Mouse (Mus musculus): ENCODE measurements around the gene Slc4a8.

Slc4a8 gene

DNA sequence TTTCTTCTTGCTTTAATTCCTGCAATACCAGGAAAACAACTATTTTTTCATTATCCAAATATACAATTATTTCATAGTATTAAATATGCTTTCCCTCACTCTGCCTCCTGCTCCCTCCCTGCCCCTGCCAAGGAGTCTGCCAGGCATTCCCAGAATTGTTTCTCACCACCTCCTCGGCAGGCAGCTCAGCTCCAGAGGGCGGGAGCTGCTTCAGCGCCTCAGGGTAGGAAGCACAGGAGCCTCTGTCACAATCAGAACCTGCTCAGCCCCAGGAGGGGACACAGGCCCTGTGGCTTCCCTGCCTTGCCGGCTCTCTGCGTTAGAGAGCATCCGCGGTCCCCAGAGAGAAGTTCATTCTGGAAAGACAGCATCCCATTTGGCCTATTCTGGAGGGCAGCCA lies 71.2 kb downstream of the Slc4a8 start:
- DNase-seq, result peak in 1 of 2 experiments; percentile 22

DNA sequence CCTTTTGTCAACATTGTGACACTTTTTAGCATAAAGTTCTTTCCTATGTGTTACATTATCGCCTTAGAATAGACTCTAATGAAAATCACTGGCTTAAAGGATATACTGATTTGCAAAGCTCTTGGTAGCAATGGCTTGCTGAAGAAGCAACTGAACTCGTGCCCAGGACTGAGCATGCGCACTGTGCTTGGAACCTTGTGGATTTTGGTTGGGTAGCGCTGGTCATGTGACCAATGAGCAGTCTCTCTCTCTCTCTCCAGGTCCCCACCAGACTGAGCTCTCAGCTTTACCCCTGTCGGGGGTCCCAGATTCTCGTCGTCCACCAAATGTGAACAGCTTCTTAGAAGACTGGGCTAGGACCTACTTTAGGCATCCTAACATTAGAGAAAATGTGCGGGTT lies 75.2 kb downstream of the Slc4a8 start:
- DNase-seq, result no peak

DNA sequence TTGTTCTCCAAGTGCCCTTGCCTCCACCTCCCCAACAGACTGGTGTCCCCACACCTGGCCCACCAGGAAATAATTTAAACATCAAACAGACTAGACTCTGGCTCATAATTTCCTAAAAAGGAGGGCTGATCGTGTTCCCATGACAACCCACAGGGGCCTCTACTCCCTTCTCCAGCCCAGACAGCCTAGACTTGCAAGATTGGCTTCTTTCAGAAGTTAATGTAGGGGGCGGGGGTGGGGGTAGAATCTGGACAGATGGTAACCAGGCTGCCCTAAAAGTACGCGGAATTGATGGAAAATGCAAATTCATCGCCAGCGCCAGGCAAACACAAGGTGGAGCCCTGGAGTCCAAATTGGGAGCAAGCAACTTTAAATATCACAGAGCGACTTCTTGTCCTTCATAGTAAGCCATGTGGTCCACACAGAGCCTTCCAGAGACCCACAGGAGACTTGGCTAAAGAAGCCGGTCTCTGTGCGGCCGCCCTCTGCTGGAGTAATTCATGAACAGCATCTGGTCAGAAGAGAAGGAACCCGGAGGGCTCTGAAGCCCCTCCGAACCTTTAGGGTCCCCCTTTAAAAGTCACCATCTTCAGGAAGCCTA lies 77.2 kb downstream of the Slc4a8 start:
- DNase-seq, result peak; percentile 69 to 72

DNA sequence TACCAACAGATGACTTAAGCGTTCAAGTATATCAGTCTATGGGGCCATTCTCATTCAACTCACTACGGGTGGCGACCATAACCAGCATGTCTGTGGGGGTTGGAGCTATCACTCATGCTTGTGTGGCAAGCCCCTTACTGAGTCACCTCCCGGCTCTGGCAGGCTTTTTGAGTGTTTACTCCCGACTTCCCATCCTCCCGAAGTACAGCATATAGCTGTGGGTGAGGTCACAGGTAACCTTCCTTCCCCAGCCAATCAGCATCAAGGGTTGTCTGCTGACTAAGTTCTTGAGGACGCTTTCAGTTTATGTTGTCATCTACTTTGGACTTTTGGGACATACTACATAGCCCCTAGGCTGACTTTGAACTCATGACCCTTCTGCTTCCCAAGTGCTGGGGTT lies 82.8 kb downstream of the Slc4a8 start:
- no peak for DNase-seq

DNA sequence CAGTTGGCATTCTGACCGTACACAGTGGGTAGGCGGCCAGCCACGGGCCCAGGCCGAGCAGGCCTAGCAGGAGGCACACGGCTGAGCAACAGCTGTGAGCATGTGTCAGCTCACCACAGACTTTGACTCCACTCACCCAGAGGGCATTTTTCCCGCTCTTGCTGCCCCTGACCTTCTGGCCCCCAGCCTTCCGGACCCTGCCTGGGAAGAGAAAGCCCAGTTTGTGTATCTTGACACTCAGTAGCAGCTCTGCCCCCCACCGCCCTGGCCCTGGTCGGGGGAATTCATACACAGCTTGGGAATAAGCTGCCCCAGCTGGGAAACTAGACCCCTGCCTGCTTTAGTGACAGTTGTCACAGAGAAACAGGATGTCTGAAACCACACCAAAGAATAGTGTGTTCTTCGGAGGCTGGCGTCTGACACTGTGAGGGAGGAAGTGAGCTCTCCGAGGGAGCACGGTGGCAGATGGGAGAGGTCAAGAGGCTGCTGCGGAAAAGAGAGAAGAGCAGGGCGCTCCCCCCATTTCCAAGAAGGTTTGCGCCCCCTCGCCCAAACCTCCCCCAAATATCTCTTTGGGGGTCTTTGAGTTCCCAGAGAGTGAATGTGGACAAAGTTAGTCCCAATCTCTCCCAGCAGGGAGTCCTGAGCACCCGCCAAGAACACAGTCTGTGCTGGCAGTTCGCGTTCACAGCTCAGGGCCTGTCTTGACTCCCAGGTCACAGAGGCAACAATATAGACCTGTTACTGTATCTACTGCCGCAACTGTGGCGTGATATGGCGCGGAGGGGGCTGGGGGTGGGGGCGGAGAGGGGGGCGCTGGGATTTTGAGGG lies 83.7 kb downstream of the Slc4a8 start:
- DNase-seq, result peak; percentile 41 to 71

DNA sequence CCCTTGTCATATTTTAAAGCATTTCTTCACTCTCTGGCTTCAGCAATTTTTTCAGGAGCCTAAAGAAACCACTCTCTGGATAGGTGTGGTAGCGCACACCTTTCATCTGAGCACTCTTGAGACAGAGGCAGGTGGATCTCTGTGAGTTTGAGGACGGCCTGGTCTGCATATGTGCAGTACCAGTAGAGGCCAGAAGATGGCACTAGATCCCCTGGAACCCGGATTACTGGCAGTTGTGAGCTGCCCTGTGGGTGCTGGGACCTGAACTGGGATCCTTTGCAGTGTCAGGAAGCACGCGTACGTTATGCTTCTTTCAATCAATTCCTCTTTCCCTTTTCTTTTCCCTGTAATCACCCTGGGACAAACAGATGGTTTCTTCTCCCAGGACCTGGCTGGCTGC lies 85.6 kb downstream of the Slc4a8 start:
- no peak for DNase-seq

GRCm38 (mm10) chr15:100857586-100857985 lies 96.0 kb downstream of the Slc4a8 start:
- no peak for DNase-seq

GRCm38 (mm10) chr15:100860856-100861255 lies 99.3 kb downstream of the Slc4a8 start:
- no peak for DNase-seq

DNA sequence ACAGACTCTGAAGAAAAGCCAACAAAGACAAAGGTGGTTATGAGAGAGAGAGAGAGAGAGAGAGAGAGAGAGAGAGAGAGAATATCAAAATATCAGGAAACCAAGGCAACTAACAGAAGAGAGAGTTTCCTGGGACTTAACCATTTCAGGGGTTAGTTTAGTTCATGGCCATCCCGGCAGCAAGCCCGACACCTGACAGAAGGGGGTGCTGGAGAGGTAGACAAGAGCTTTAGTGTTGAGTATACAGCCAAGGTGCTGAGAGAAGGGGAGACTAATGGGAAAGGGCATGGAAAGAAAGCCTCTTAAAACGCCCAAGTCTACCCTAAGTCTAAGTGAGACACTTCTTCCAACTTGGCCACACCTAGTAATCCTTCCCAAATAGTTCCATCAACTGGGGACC lies 104.0 kb downstream of the Slc4a8 start:
- DNase-seq, result no peak

DNA sequence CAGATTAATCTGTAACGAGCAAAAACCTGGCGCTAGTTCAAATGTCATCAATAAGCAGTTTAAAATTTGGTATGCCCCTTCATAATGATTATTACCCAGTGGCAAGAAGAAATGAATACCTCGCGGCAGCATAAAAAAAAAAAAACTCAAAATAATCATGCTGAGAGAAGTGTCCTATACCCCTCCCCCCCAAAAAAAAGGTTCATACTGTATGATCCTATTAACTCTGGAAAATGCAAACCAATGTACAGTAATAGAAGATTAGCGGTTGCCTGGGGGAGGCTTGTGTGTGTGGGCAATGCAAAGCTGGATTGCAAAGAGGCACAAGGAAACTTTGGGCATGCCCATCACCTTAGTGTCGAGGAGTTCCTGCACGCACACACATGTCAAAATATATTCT lies 108.0 kb downstream of the Slc4a8 start, which contains the start of gene Scn8a:
Scn8a (plus strand) TSS at position 301 of the 400 bp plus-strand sequence.
- no peak for DNase-seq

- peak; percentile 32 to 46 for DNase-seq
Measured at GRCm38 (mm10) chr15:100870001-100870774, 108.6 kb downstream of the Slc4a8 start.

GRCm38 (mm10) chr15:100870775-100871106 lies 109.2 kb downstream of the Slc4a8 start:
- peak in 1 of 2 experiments; percentile 10 for DNase-seq

DNA sequence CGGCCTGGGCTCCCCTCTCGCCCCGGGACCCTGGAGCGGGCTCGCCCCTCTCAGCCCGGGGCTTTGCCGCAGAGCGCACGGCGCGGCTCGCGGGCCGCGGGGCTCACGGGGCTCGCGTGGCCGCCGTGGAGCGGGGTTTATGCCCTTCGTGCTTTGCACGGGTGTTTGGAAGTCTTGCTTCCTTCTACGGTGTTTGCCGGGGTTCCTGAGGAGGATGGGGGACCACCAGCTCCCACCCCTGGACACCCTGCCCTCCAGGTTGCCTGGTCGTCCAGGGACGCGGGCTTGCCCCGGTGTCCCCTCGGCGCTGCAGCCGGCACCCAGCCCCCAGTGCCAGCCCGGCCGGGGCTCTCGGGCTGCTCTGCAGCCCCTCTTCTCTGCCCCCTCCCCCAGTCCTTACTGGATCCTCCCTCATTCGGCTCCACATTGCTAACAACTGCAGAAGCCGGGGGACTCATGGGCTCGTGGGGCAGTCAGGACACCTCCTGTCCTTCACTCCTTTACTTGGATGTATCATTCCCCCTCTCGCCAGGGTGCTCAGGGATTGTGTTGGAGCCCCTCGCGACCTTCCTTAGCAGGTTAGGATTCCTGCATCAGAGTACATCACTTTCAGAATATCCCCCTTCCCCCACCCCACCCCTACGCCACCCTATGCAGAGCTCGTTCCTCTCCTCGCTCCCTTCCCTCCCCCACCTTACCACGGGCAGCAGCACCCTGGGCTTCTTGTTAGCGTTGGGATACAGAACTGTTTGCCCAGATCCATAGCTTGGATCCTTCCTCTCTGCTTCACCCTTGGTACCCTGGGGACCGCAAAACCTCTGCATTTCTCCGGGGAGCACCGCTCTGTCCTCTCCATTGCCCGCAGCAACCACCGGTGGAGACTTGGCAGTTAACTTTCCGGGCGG lies 109.8 kb downstream of the Slc4a8 start:
- no peak for DNase-seq

DNA sequence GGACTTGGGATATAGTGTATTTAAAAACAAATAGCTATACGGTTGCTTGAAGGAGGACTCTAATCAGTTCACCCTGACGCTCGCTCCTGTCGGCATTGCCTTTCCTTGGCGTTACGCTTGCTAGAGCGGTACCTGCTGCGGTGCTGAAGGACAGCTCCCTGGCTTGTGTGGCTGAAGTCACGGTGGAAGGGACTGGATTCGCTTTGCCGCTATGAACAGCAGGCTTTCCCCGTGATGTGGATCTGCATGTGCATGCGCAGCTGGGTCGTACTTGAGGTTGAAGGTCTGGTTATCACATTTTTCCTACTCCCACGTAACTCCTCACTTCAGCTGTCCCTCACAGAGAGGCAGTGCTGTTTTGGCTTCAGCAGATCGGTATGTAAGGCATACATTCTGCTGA lies 111.6 kb downstream of the Slc4a8 start:
- DNase-seq, result peak; percentile 87 to 89

Data from kidney, postnatal 25 days (tissue).